Mouse (Mus musculus): ENCODE results near the gene Rap1gap2.

Rap1gap2 gene

GRCm38 (mm10) chr11:74610545-74611176, at the start of gene Rap1gap2:
Rap1gap2 (minus strand) TSS chr11:74610915.
- no peak for DNase-seq (ENCODE audit: low spot score)

GRCm38 (mm10) chr11:74660336-74660735, 49.6 kb upstream of the Rap1gap2 start:
- DNase-seq (ENCODE audit: low spot score), result no peak

- no peak for DNase-seq (ENCODE audit: low spot score)
Observed at GRCm38 (mm10) chr11:74655941-74656340, 45.2 kb upstream of the Rap1gap2 start.

- no peak for DNase-seq (ENCODE audit: low spot score)
Observed at GRCm38 (mm10) chr11:74653385-74653784, 42.7 kb upstream of the Rap1gap2 start.

- DNase-seq (ENCODE audit: low spot score), result no peak
Observed at GRCm38 (mm10) chr11:74652791-74653191, 42.1 kb upstream of the Rap1gap2 start.

GRCm38 (mm10) chr11:74650576-74651100, 39.9 kb upstream of the Rap1gap2 start:
- no peak for DNase-seq (ENCODE audit: low spot score)

- no peak for DNase-seq (ENCODE audit: low spot score)
Observed at GRCm38 (mm10) chr11:74649647-74650551, 39.2 kb upstream of the Rap1gap2 start.

GRCm38 (mm10) chr11:74649095-74649646, 38.5 kb upstream of the Rap1gap2 start, which contains the start of gene Cluh:
Cluh (plus strand) TSS chr11:74649495.
- DNase-seq (ENCODE audit: low spot score), result peak; percentile 89

GRCm38 (mm10) chr11:74648676-74649075, 38.0 kb upstream of the Rap1gap2 start:
- DNase-seq (ENCODE audit: low spot score), result no peak

- no peak for DNase-seq (ENCODE audit: low spot score)
Observed at GRCm38 (mm10) chr11:74647966-74648365, 37.3 kb upstream of the Rap1gap2 start.

GRCm38 (mm10) chr11:74639628-74640027, 28.9 kb upstream of the Rap1gap2 start:
- no peak for DNase-seq (ENCODE audit: low spot score)

- DNase-seq (ENCODE audit: low spot score), result no peak
Observed at GRCm38 (mm10) chr11:74638791-74639411, 28.2 kb upstream of the Rap1gap2 start.

GRCm38 (mm10) chr11:74637971-74638790, 27.5 kb upstream of the Rap1gap2 start:
- DNase-seq (ENCODE audit: low spot score), result no peak

GRCm38 (mm10) chr11:74637486-74637885, 26.8 kb upstream of the Rap1gap2 start:
- DNase-seq (ENCODE audit: low spot score), result no peak

GRCm38 (mm10) chr11:74634490-74635275, 24.0 kb upstream of the Rap1gap2 start:
- peak; percentile 67 for DNase-seq (ENCODE audit: low spot score)

- no peak for DNase-seq (ENCODE audit: low spot score)
Observed at GRCm38 (mm10) chr11:74631880-74632789, 21.4 kb upstream of the Rap1gap2 start.

GRCm38 (mm10) chr11:74627481-74627880, 16.8 kb upstream of the Rap1gap2 start:
- no peak for DNase-seq (ENCODE audit: low spot score)

- no peak for DNase-seq (ENCODE audit: low spot score)
Observed at GRCm38 (mm10) chr11:74625333-74625732, 14.6 kb upstream of the Rap1gap2 start.

- no peak for DNase-seq (ENCODE audit: low spot score)
Observed at GRCm38 (mm10) chr11:74623693-74624092, 13.0 kb upstream of the Rap1gap2 start.

All from layer of hippocampus, adult 9-10 months (tissue).